Mouse (Mus musculus) midbrain, embryonic 14.5 days (tissue): ENCODE measurements around the gene Elovl5. TPM values are rescaled to one million over a fixed set of nuclear protein-coding genes. Genes with fewer than 3 reads are reported as not detected.

Experiments used
- ATAC-seq: fragments of 200-750 bp; cut with Nextera tagmentation; 2 replicates; pipeline ENCODE4 v1.8.0; 2017; ENCODE audit warnings: moderate number of reproducible peaks, moderate library complexity; ENCODE audit not compliant: low FRiP score, low TSS enrichment
- DNase-seq: peaks from one replicate; pipeline ENCODE4 v3.0.0-alpha.2; 2015
- H3K27ac ChIP-seq: fragments of 300-500 bp; sonication (generic); replicated peaks from 2 replicates; pipeline ENCODE4 v1.5.1; 2014; ENCODE audit warnings: mild to moderate bottlenecking, low read depth, low read length, moderate library complexity
- H3K27me3 ChIP-seq: fragments of 300-500 bp; sonication (generic); 2 replicates; pipeline ENCODE4 v1.6.1; 2014; ENCODE audit warnings: low read length, control low read depth, mixed read lengths; ENCODE audit not compliant: control insufficient read depth, insufficient read depth
- H3K36me3 ChIP-seq: fragments of 300-500 bp; sonication (generic); 2 replicates; pipeline ENCODE4 v1.6.1; 2014; ENCODE audit warnings: low read length, control low read depth; ENCODE audit not compliant: control insufficient read depth, insufficient read depth
- H3K4me1 ChIP-seq: fragments of 300-500 bp; sonication (generic); 2 replicates; pipeline ENCODE4 v1.6.1; 2014; ENCODE audit warnings: mild to moderate bottlenecking, antibody characterized with exemption, low read length, control low read depth; ENCODE audit not compliant: control insufficient read depth, insufficient read depth
- H3K4me2 ChIP-seq: fragments of 300-500 bp; sonication (generic); 2 replicates; pipeline ENCODE4 v1.6.1; 2014; ENCODE audit warnings: mild to moderate bottlenecking, low read length, moderate library complexity
- H3K4me3 ChIP-seq: fragments of 300-500 bp; sonication (generic); replicated peaks from 2 replicates; pipeline ENCODE4 v1.5.1; 2014; ENCODE audit warnings: low read depth, low read length
- H3K9ac ChIP-seq: fragments of 300-500 bp; sonication (generic); replicated peaks from 2 replicates; pipeline ENCODE4 v1.6.1; 2014; ENCODE audit warnings: mild to moderate bottlenecking, low read length, moderate library complexity
- H3K9me3 ChIP-seq: fragments of 300-500 bp; sonication (generic); 2 replicates; pipeline ENCODE4 v1.6.1; 2016; ENCODE audit warnings: low read length, control low read depth, mixed read lengths; ENCODE audit not compliant: control insufficient read depth
- WGBS: fragments of 180-500 bp; shearing (Covaris S2); extraction: QIAGEN DNeasy Blood & Tissue Kit; methylation state at CpG from one replicate; pipeline ENCODE4 v1.1.7; 2014; 5-methylcytosine and 5-hydroxymethylcytosine counted together
- polyA plus RNA-seq: library from polyadenylated mRNA; unstranded; fragments of >200 nt; fragmentation: Nextera tagmentation; extraction: Ambion mirVana; gene quantifications from 2 replicates; pipeline ENCODE4 v1.2.1, GENCODE M21; 2014

Elovl5 gene
- polyA plus RNA-seq, 1 experiment from 2014 or later: 71.4 TPM

GRCm38 (mm10) chr9:78021256-78021655 lies 104.1 kb downstream of the Elovl5 start:
- H3K27ac ChIP-seq: no peak overlapping the region
- H3K9ac ChIP-seq: no peak overlapping the region
- no peak overlapping the region for H3K4me3 ChIP-seq
- DNase-seq (peak; percentile 22), ATAC-seq (no peak)
- no peaks in the 10 kb centered on the region for H3K36me3 ChIP-seq
- 3% methylated on average over 9 of the region's 9 CpGs for WGBS
- H3K27me3 ChIP-seq: no peaks in the 10 kb centered on the region
- no peaks in the 10 kb centered on the region for H3K9me3 ChIP-seq
- H3K4me1 ChIP-seq: peaks cover 6% of the 10 kb centered on the region; the same call in 1 of the 2 replicates
- H3K4me2 ChIP-seq: no peak overlapping the region

DNA sequence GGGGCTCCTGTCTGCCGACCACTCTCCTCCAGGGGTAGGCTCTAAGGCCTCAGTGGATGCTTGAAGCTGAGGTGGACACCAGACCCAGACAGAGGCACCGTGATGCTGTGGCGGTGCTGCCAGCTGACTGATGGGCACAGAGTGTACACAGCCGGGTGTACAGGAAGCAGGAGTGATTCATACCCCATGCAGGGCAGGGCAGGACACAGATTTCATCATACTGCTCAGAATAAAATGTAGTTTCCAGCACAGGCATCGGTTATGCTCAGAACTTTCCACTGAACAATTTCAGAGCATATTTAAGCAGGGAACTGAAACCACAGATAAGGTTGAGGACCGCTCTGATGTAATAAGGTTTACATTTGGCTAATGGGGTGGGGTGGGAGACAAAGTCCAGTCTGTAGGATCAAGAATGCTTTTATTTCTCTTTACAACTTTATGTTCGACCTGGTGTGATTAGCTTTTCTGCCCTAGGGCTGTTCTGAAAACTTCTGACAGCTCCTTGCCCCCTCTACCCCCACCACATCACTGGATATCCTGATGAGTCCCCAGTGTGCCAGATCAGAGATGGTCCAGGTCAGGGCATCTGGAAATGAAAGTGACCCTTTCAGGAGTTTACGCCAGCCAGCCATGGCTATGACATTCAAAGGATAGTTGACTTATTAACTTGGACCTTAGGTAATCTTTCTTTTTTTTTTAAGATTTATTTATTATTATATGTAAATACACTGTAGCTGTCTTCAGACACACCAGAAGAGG lies 105.2 kb downstream of the Elovl5 start:
- no peaks in the 10 kb centered on the region for H3K27me3 ChIP-seq
- no peaks in the 10 kb centered on the region for H3K9me3 ChIP-seq
- H3K4me3 ChIP-seq: no peak overlapping the region
- H3K4me1 ChIP-seq: peaks cover 6% of the 10 kb centered on the region; the same call in 1 of the 2 replicates
- DNase-seq: no peak
- 84% methylated on average over 8 of the region's 8 CpGs for WGBS
- H3K27ac ChIP-seq: no peak overlapping the region
- ATAC-seq: no peak
- no peak overlapping the region for H3K4me2 ChIP-seq
- no peak overlapping the region for H3K9ac ChIP-seq
- no peaks in the 10 kb centered on the region for H3K36me3 ChIP-seq

- Histone ChIP-seq H3K4me3 (no peak overlapping the region), H3K36me3 (no peaks in the 10 kb centered on the region), H3K4me1 (peaks cover 6% of the 10 kb centered on the region; the same call in 1 of the 2 replicates), H3K27ac (no peak overlapping the region), H3K9me3 (no peaks in the 10 kb centered on the region), H3K4me2 (no peak overlapping the region), H3K27me3 (no peaks in the 10 kb centered on the region), H3K9ac (no peak overlapping the region)
- 18% methylated on average over 3 of the region's 3 CpGs for WGBS
- ATAC-seq (peak; percentile 67; the same call in 1 of the 2 replicates), DNase-seq (peak; percentile 82)
Measured at GRCm38 (mm10) chr9:78024823-78025222, 107.7 kb downstream of the Elovl5 start.

DNA sequence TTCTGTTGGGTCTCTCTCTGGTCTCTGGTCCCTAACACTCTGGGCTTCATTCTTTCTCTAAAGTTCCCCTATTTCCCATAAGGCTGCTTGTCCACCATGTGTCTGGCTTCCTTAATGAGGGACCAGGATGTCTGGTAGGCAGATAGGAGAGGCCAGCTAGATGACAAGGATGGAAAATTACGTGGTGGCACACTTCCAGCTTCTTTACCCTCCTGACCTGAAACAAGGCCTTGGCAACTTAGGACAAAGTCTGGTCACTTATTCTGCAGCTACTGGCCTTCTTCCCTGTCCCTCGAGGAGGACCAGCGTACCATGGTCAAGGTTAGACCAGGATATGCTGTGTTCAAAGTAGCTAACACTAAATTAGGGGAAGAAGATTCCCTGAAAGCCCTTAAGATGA lies 109.9 kb downstream of the Elovl5 start:
- Histone ChIP-seq H3K9me3 (no peaks in the 10 kb centered on the region), H3K9ac (no peak overlapping the region), H3K27me3 (no peaks in the 10 kb centered on the region), H3K36me3 (no peaks in the 10 kb centered on the region), H3K4me3 (no peak overlapping the region), H3K4me2 (no peak overlapping the region), H3K4me1 (no peaks in the 10 kb centered on the region), H3K27ac (no peak overlapping the region)
- WGBS: 81% methylated on average over 3 of the region's 3 CpGs
- no peak for ATAC-seq
- DNase-seq: no peak

GRCm38 (mm10) chr9:78030835-78031456 lies 113.8 kb downstream of the Elovl5 start:
- Histone ChIP-seq H3K27ac (no peak overlapping the region), H3K9ac (no peak overlapping the region), H3K9me3 (no peaks in the 10 kb centered on the region), H3K4me3 (no peak overlapping the region), H3K4me1 (no peaks in the 10 kb centered on the region), H3K4me2 (no peak overlapping the region), H3K27me3 (no peaks in the 10 kb centered on the region), H3K36me3 (no peaks in the 10 kb centered on the region)
- ATAC-seq: no peak
- WGBS: 93% methylated on average over 10 of the region's 10 CpGs
- no peak for DNase-seq

DNA sequence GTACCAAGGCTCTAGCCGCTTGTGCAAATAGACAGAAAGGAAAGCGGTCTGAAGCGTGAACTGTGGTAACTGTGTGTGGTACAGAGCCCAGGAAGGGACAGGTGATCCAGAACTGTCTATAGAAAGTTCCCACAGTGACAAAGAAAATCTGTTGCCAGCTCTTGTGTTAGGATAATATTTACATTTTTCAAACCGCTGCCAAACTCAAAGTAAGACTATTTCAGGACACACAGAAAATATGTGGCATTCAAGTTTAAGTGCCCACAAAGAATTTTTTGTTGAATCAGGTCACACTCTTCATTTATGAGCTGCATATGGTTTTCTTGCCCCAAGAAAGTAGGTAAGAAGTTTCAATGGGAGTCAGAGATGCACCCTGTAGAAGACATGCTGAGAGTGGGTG lies 115.8 kb downstream of the Elovl5 start:
- no peak overlapping the region for H3K4me2 ChIP-seq
- WGBS: 95% methylated on average over 4 of the region's 4 CpGs

More for the DNA sequence above, 115.8 kb downstream of the Elovl5 start:
- Histone ChIP-seq H3K36me3 (no peaks in the 10 kb centered on the region), H3K27me3 (no peaks in the 10 kb centered on the region), H3K27ac (no peak overlapping the region), H3K9me3 (no peaks in the 10 kb centered on the region), H3K4me1 (no peaks in the 10 kb centered on the region), H3K9ac (no peak overlapping the region), H3K4me3 (no peak overlapping the region)
- DNase-seq (no peak), ATAC-seq (no peak)

Other genes starting within 250 kb of the Elovl5 start
- gene Gclc, start 162.8 kb upstream of the Elovl5 start, polyA plus RNA-seq: 19.6 and 24.5 TPM in 2 replicates
- not detected in 2 replicates for gene Gcm1, start 134.6 kb downstream of the Elovl5 start, polyA plus RNA-seq
- gene Fbxo9, start 191.7 kb downstream of the Elovl5 start, polyA plus RNA-seq: 66.6 and 71.2 TPM in 2 replicates
- 41.3 and 46.2 TPM in 2 replicates for gene Ick, start 191.8 kb downstream of the Elovl5 start, polyA plus RNA-seq